Mouse (Mus musculus) testis, postnatal 10 days (tissue): ENCODE results near the gene Wsb1.

Experiments
- DNase-seq: peaks from one replicate; pipeline ENCODE4 v3.0.0; 2021; ENCODE audit warnings: low spot score

Wsb1 gene

DNA sequence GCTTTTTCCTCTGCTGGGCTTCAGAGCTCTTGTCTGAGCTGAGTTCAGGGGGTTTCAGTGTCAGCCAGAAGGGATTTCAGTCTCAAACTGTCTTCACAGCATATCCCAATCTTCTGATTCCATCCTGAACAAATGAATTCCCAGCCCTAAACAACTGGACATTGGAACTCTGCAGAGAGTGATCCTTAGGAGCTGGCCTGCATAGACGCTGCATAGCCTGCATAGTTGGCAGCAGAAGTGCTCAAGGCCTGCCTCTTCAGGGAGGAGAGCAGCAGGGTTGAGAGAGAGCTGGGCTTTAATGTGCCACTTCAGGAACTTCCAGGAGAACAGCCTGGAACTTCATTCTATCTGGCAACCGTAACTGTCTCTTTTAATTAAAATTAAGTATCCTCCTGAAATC is 38.9 kb downstream of the Wsb1 start:
- DNase-seq, result no peak

GRCm38 (mm10) chr11:79214015-79214418 is 40.5 kb downstream of the Wsb1 start:
- peak; percentile 97 for DNase-seq

GRCm38 (mm10) chr11:79209882-79210471 is 44.5 kb downstream of the Wsb1 start:
- no peak for DNase-seq

GRCm38 (mm10) chr11:79209113-79209512 is 45.4 kb downstream of the Wsb1 start:
- no peak for DNase-seq

GRCm38 (mm10) chr11:79208462-79208861 is 46.0 kb downstream of the Wsb1 start:
- no peak for DNase-seq

DNA sequence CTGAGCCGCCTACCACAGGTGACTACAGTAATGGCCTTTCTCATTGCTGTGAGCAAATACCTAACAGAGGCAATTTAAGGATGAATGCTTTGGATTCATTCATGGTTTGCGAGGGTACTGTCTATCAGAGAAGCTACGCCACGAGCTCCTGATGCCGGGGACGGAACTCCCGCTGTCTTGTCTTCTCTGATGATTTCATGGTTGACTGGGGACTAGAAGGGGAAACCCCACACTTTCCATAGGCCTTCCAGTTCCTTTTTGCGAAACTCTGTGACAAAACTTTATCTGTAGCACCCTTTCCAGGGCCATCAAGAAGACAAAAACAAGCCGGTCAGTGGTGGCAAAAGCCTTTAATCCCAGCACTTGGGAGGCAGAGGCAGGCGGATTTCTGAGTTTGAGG is 46.8 kb downstream of the Wsb1 start:
- no peak for DNase-seq

DNA sequence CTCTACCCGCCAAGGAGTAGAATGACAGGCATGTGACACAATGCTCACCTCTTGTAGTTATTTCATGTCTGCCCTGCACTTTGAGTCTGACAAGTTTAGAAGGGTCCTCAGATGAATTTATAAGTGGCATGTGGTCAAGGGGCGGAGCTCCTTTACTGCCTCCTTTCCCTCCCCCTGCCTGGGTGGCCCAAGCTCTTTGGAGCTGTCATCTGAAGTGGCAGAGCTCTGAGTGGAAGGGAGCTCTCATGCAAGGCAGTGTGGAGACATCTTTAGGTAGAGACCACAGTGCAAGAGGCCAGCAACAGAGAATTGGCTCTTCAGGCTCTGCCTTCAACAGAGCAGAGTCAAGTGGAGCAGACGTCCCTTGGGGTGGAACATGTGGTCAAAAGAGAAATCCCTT is 50.0 kb downstream of the Wsb1 start:
- no peak for DNase-seq

- DNase-seq, result no peak
Measured at GRCm38 (mm10) chr11:79200502-79200901, 54.0 kb downstream of the Wsb1 start.

- no peak for DNase-seq
Measured at GRCm38 (mm10) chr11:79198562-79198961, 55.9 kb downstream of the Wsb1 start.

DNA sequence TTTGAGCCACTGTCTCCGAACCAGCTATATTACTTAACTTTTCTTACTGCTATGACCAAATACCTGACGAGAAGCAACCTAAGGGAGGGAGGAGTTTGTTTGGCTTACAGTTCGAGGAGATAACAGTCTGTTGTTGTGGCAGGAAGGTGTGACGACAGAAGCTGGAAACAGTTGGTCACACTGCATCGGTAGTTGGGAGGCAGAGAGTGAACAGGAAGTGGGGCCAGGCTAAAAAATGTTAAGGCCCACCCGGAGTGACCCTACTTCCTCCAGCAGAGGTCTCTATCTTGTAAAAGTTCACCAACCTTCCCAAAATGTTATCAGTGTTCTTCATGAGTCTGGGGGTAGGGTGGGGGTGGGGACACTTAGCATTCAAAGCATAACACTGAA is 56.6 kb downstream of the Wsb1 start:
- DNase-seq, result no peak

- no peak for DNase-seq
Measured at GRCm38 (mm10) chr11:79196876-79197845, 57.3 kb downstream of the Wsb1 start.

- no peak for DNase-seq
Measured at GRCm38 (mm10) chr11:79196196-79196869, 58.1 kb downstream of the Wsb1 start.

GRCm38 (mm10) chr11:79192176-79192575 is 62.3 kb downstream of the Wsb1 start:
- peak; percentile 67 for DNase-seq

DNA sequence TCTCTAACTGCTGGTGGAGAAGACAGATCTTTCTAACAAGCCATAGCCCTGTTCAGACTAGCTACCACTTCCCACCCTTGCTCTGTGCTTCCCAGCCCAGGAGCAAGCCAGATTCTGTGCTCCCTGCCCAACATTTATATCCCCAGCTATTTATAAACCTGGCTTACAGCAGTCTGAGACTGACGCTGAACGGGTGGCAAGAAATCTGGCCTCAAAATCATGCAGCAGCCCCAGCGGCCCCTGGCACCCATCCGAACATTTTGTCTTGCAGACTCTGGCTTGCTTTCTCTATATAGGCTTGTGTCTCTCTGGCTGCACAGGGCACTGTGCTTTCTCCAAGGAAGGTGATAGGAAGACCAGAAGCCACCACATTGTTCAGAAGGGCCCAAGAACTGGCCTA is 63.3 kb downstream of the Wsb1 start:
- DNase-seq, result no peak

DNA sequence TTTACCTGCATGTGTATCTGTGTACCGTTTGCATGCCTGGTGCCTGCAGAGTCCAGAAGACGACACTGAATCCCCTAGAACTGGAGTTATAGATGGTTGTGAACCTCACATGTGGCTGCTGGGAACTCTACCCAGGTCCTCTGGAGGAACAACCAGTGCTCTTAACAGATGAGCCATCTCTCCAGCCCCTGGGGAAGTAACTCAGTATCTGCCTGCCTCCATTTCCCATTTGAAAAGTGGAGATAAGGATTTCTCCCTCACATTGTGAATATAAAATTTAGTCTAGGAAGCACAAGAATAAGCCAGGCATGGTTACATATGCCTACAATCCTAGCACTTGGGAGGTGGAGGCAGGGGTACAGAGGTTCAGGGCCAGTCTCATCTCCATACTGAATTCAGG is 64.2 kb downstream of the Wsb1 start:
- no peak for DNase-seq
